Mouse (Mus musculus) v-Abl transformed pro-B cells (cell line): Measurements from ENCODE around the gene Slc5a10.

ENCODE experiments used
- in situ Hi-C, 2 experiments: fragments of 400-800 bp; cut with MboI; formaldehyde crosslinking; loops; one replicate each; pipeline ENCODE4 v1.15.1; 2025; ENCODE audit not compliant: unreplicated experiment in 2 of 2

Gene Slc5a10

GRCm38 (mm10) chr11:61629621-61630020 lies 91.0 kb downstream of the Slc5a10 start:
- in situ Hi-C loops, result loop anchor here (5.0 to 10.0 kb wide), 2 partner anchors 88 to 215 kb away; no protein-coding TSS in a partner anchor

DNA sequence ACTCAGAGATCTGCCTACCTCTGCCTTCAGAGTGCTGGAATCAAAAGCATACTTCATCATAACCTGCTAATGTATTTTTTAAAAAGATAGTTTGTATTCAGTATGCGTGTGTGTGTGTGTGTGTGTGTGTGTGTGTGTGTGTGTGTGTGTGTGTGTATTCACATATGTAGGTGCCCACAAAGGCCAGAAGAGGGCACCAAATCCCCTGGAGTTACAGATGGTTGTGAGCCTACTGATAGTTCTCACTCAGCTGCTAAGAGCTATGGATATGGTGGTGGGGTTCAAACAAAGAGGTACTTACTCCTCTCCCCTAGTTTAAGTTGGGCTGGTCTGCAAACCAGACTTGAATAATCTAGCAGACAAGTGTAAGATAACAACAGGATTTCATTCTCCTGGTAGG lies 94.1 kb downstream of the Slc5a10 start:
- in situ Hi-C loops, result loop anchor here (5.0 to 10.0 kb wide), 2 partner anchors 91 to 212 kb away; no protein-coding TSS in a partner anchor

DNA sequence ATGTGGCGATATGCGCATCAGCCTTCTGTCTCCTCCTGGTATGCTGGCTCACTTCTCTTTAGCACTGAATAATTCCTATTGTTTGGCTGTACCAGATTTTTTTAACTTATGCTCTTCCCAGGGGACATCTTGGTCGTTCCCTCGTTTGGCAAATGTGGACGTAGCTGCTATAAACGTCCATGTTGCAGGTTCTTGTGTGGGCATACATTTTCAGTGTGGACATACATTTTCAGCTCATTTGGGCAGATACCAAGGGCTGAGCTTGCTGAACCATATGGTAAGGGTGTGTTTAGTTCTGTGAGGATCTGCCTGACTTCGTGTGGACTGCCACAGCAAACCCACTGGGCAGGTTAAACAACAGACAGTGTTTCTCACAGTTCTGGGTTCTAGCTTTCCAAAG lies 95.5 kb downstream of the Slc5a10 start:
- in situ Hi-C loops, result loop anchor here (5.0 to 10.0 kb wide), 2 partner anchors 92 to 210 kb away; no protein-coding TSS in a partner anchor
